Mouse (Mus musculus) liver, embryonic 12.5 days (tissue): ENCODE measurements around the gene Gaa. TPM values are rescaled to one million over a fixed set of nuclear protein-coding genes. Genes with fewer than 3 reads are reported as not detected.
"Not testable (repeated sequence)": the region's sequence is repeated elsewhere in the genome, so short reads cannot be mapped to it uniquely, and the experiment has no call there.

Source experiments
- ATAC-seq: fragments of 200-750 bp; cut with Nextera tagmentation; 2 replicates; pipeline ENCODE4 v1.8.0; 2017; ENCODE audit warnings: moderate number of reproducible peaks, mild to moderate bottlenecking, moderate library complexity
- H3K27ac ChIP-seq: fragments of 300-500 bp; sonication (generic); 2 replicates; pipeline ENCODE4 v1.5.1; 2016; ENCODE audit warnings: mild to moderate bottlenecking
- H3K27me3 ChIP-seq: fragments of 300-500 bp; sonication (generic); replicated peaks from 2 replicates; pipeline ENCODE4 v1.6.1; 2016; ENCODE audit warnings: mild to moderate bottlenecking, moderate library complexity
- H3K36me3 ChIP-seq: fragments of 300-500 bp; sonication (generic); 2 replicates; pipeline ENCODE4 v1.6.1; 2016; ENCODE audit warnings: mild to moderate bottlenecking, moderate library complexity
- H3K4me1 ChIP-seq: fragments of 300-500 bp; sonication (generic); 2 replicates; pipeline ENCODE4 v1.6.1; 2016
- H3K4me2 ChIP-seq: fragments of 300-500 bp; sonication (generic); 2 replicates; pipeline ENCODE4 v1.6.1; 2016; ENCODE audit warnings: mild to moderate bottlenecking, moderate library complexity
- H3K4me3 ChIP-seq: fragments of 300-500 bp; sonication (generic); 2 replicates; pipeline ENCODE4 v1.5.1; 2016; ENCODE audit warnings: mild to moderate bottlenecking, moderate library complexity
- H3K9ac ChIP-seq: fragments of 300-500 bp; sonication (generic); 2 replicates; pipeline ENCODE4 v1.6.1; 2016; ENCODE audit warnings: mild to moderate bottlenecking, moderate library complexity
- H3K9me3 ChIP-seq: fragments of 300-500 bp; sonication (generic); replicated peaks from 2 replicates; pipeline ENCODE4 v1.6.1; 2016; ENCODE audit warnings: mild to moderate bottlenecking, moderate library complexity
- WGBS: fragments of 180-500 bp; shearing (Covaris S2); methylation state at CpG from one replicate; pipeline ENCODE4 v1.1.7; 2016; ENCODE audit not compliant: insufficient replicate concordance; 5-methylcytosine and 5-hydroxymethylcytosine counted together
- polyA plus RNA-seq: library from polyadenylated mRNA; unstranded; fragments of >200 nt; fragmentation: Nextera tagmentation; extraction: Ambion mirVana; gene quantifications from 2 replicates; pipeline ENCODE4 v1.2.1, GENCODE M21; 2016

Gene Gaa
- polyA plus RNA-seq, 1 experiment from 2014 or later: 27.3 TPM

DNA sequence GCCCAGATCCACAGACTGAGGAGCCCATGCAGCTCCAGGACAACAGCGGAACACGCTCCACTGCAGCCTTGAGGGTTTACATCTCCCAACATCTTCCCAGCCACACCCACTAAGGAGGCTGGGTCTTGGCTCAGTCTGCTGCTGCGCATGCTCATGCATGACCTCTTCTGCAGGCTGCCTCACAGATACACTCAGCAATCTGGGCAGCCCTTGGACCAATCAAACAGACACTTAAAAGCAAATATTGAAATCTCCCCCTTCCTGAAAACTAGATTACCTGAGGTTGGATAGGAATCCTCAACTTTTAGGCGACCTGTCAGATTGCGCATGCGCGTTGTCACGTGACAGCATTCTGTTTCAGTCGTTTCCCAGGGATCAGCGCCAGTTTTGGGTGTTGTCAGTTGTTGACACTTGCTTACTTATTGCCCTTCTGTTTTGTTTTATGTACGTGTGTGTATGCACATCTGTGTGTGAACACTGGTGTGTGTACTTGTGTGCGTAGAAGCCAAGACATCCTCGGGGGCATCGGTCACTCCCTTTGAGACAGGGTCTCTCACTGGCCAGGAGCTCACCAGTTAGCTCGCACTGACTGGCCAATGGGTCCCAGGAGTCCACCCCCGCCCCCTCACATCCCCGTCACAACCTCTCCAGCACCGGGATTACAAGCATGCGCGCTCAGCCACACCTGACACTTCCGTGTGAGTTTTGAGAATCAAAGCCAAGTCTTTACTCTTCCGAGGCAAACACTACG, 8.9 kb upstream of the Gaa start:
- peak overlapping the region; percentile 36 for H3K4me3 ChIP-seq
- H3K27me3 ChIP-seq: 0 out of 2 replicates have a peak, but pooled peaks cover 7% of the 10 kb centered on the region
- H3K4me2 ChIP-seq: peak overlapping the region; percentile 60
- 0 out of 2 replicates have a peak overlapping the region, but pooled peaks have one; percentile 49 for H3K9ac ChIP-seq
- ATAC-seq: peak; percentile 67; the same call in 1 of the 2 replicates
- H3K27ac ChIP-seq: 0 out of 2 replicates have a peak overlapping the region, but pooled peaks have one; percentile 22
- no peaks in the 10 kb centered on the region for H3K9me3 ChIP-seq
- WGBS: 65% methylated on average over 23 of the region's 23 CpGs
- H3K4me1 ChIP-seq: peaks cover 12% of the 10 kb centered on the region; the same call in 1 of the 2 replicates
- H3K36me3 ChIP-seq: no peaks in the 10 kb centered on the region

DNA sequence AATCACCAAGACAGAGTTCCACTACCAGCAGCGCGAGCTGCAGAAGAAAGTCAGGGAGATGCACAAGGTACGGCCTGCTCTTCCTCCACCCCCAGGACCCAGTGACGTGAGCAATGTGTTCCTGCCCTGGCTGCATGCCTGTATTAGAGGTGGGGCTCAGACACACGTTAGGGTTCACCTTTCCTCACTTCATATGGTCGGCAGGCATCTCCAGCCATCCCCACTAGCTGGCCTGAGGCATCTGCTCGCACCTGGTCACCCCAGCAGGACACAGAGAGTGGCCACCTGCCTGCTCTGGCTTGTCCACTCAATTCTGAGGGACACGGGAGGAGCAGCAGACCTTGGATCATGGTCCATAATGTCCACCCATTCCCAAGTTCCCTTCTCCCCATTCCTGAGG, 7.7 kb upstream of the Gaa start:
- Histone ChIP-seq H3K9me3 (no peaks in the 10 kb centered on the region), H3K4me2 (no peak overlapping the region), H3K4me1 (peaks cover 12% of the 10 kb centered on the region; the same call in 1 of the 2 replicates), H3K27ac (no peak overlapping the region), H3K4me3 (no peak overlapping the region), H3K36me3 (no peaks in the 10 kb centered on the region), H3K27me3 (no peaks in the 10 kb centered on the region), H3K9ac (no peak overlapping the region)
- 75% methylated on average over 8 of the region's 8 CpGs for WGBS
- no peak for ATAC-seq

GRCm38 (mm10) chr11:119264413-119264812, 3.3 kb upstream of the Gaa start:
- Histone ChIP-seq H3K27ac (no peak overlapping the region), H3K27me3 (no peaks in the 10 kb centered on the region), H3K9ac (no peak overlapping the region), H3K4me3 (no peak overlapping the region), H3K4me2 (no peak overlapping the region), H3K4me1 (peaks cover 34% of the 10 kb centered on the region), H3K9me3 (no peaks in the 10 kb centered on the region), H3K36me3 (no peaks in the 10 kb centered on the region)
- ATAC-seq: no peak
- WGBS: 82% methylated on average over 13 of the region's 13 CpGs

GRCm38 (mm10) chr11:119265811-119266210, 1.9 kb upstream of the Gaa start:
- H3K27ac ChIP-seq: no peak overlapping the region
- H3K36me3 ChIP-seq: peaks cover 10% of the 10 kb centered on the region; the same call in 1 of the 2 replicates
- 55% methylated on average over 7 of the region's 7 CpGs for WGBS
- peaks cover 44% of the 10 kb centered on the region for H3K4me1 ChIP-seq
- no peak overlapping the region for H3K4me3 ChIP-seq
- no peak for ATAC-seq
- H3K9ac ChIP-seq: no peak overlapping the region
- no peaks in the 10 kb centered on the region for H3K27me3 ChIP-seq
- H3K9me3 ChIP-seq: no peaks in the 10 kb centered on the region
- no peak overlapping the region for H3K4me2 ChIP-seq

DNA sequence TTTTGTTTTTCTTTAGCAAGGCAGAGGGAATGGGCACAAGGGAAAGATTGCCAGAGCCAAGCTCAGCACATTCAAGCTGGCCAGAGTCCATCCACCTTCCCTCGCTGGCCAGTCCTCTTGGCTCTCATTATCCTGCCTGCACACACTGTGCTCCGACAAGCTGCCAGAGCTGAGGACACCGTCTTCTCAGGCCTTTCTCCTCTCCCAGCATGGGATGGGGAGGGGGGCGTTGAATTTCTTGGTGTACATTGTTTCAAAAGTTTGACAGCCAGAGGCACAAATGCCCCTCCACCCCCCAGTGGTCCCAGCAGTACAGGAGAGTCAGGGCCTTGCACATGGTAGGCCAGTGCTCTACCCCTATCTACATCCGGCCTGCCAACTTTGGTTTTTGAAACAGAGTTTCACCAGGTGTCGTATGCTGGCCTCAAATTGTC, 429 bp upstream of the Gaa start:
- Histone ChIP-seq H3K36me3 (peaks cover 21% of the 10 kb centered on the region), H3K4me2 (peak overlapping the region; percentile 96), H3K27ac (0 out of 2 replicates have a peak overlapping the region, but pooled peaks have one; percentile 36), H3K27me3 (no peaks in the 10 kb centered on the region), H3K9ac (peak overlapping the region; percentile 35; the same call in 1 of the 2 replicates), H3K9me3 (no peaks in the 10 kb centered on the region), H3K4me3 (no peak overlapping the region), H3K4me1 (peaks cover 44% of the 10 kb centered on the region)
- ATAC-seq: peak; percentile 28; the same call in 1 of the 2 replicates
- WGBS: 44% methylated on average over 6 of the region's 6 CpGs

DNA sequence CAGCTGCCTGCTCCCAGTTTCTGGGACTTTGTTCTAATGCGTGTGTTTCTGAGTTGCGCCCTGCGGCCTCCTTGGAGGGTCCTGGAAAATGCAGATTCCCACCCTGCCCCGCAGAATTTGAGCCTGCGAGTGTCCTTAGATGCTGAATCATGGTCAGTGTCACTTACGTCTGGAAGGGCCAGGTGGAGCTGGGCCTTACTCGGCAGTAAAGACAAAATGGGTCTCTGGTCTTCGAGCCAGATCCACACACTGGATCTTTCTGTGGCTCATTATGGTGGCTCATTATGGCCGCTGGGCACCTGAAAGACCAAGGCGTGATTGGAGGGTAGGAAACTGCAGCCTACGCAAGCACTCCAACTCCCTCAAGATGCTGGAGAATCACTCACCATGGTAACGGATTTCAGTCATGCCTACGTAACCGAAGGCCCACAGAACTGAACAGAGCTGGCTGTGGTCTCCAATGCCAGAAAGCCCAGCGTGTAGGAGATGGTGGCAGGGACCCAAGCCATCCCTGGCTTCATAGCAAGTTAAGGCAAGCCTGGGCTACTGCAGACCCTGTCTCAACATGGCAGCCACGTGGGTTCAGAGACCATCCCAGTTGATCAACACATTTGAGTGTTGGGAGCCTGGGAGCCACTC, 989 bp downstream of the Gaa start:
- Histone ChIP-seq H3K9me3 (no peaks in the 10 kb centered on the region), H3K27me3 (no peaks in the 10 kb centered on the region), H3K4me2 (peak overlapping the region; percentile 96), H3K9ac (peak overlapping the region; percentile 83), H3K4me3 (peak overlapping the region; percentile 74), H3K36me3 (peaks cover 32% of the 10 kb centered on the region), H3K4me1 (peaks cover 48% of the 10 kb centered on the region), H3K27ac (peak overlapping the region; percentile 66; the same call in 1 of the 2 replicates)
- ATAC-seq: no peak
- whole genome bisulfite sequencing: 74% methylated on average over 16 of the region's 16 CpGs

GRCm38 (mm10) chr11:119272492-119272891, 4.8 kb downstream of the Gaa start:
- H3K4me3 ChIP-seq, H3K4me2 ChIP-seq, ATAC-seq, H3K27ac ChIP-seq, H3K9me3 ChIP-seq, H3K27me3 ChIP-seq, H3K9ac ChIP-seq: not testable (repeated sequence)
- Histone ChIP-seq H3K36me3 (peaks cover 56% of the 10 kb centered on the region), H3K4me1 (peaks cover 30% of the 10 kb centered on the region)
- WGBS: 54% methylated on average over 3 of the region's 3 CpGs

- WGBS: 79% methylated on average over 8 of the region's 8 CpGs
- Histone ChIP-seq H3K4me3 (no peak overlapping the region), H3K9me3 (no peaks in the 10 kb centered on the region), H3K36me3 (peaks cover 56% of the 10 kb centered on the region), H3K27ac (peak overlapping the region; percentile 22; the same call in 1 of the 2 replicates), H3K27me3 (no peaks in the 10 kb centered on the region), H3K4me2 (no peak overlapping the region), H3K4me1 (peaks cover 24% of the 10 kb centered on the region), H3K9ac (no peak overlapping the region)
- ATAC-seq: peak; percentile 31; the same call in 1 of the 2 replicates
These were observed 5.7 kb downstream of the Gaa start for GRCm38 (mm10) chr11:119273186-119273930.

DNA sequence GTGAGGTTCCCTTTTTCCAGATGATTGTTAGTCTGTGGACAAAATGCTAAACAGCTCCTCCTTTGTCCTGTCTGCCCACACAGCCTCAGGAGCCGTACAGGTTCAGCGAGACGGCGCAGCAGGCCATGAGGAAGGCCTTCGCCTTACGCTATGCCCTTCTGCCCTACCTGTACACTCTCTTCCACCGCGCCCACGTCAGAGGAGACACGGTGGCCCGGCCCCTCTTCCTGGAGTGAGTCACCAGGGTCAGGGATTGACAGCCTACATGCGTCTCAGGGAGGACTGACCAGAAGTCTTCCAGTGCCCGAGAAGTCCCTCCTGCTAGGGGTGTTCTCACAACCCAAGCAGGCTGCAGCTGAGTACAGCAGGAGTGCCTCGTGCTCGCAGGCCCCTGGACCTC, 13.3 kb downstream of the Gaa start:
- peaks cover 38% of the 10 kb centered on the region for H3K36me3 ChIP-seq
- no peaks in the 10 kb centered on the region for H3K4me1 ChIP-seq
- H3K9me3 ChIP-seq: no peaks in the 10 kb centered on the region
- no peak overlapping the region for H3K9ac ChIP-seq
- no peak for ATAC-seq
- H3K27me3 ChIP-seq: no peaks in the 10 kb centered on the region
- no peak overlapping the region for H3K27ac ChIP-seq
- WGBS: 76% methylated on average over 15 of the region's 15 CpGs
- no peak overlapping the region for H3K4me2 ChIP-seq
- H3K4me3 ChIP-seq: no peak overlapping the region

DNA sequence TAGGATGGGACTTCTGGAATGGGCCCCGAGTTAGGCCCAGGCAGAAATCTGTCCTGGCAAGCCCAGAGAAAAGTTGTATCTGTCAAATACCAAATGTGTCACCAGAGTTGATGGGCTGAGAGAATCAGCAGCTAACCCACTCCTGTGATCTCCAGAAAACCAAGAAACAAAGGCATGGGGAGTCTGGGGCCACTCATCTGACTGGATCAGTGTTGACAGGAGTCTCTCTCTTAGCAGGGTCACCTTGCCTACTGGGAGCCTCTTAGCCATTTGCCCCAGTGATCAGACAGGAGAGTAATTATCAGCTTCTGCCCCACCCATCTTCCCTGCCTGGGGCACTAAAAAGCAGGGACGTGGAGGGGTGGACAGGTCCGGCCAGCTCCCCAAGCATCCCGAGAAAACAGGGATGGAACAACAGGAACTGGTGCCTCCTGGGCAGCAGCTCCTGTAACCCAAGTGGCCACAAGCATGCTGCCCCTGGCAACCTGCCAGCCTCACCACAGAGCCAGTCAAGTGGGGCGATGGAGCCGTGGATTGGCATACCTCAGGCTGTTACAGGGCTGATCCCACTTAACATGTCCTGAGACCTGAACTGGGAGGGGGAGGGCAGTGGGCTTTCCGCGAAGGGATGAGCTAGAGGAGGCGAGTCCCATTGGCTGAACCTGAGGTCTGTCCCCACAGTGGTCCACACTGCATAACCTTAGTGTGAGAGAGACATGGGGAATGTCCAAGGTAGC, 18.3 kb downstream of the Gaa start:
- 75% methylated on average over 9 of the region's 9 CpGs for WGBS
- H3K27me3 ChIP-seq: no peaks in the 10 kb centered on the region
- H3K9ac ChIP-seq: no peak overlapping the region
- H3K4me2 ChIP-seq: no peak overlapping the region
- no peak overlapping the region for H3K27ac ChIP-seq
- H3K36me3 ChIP-seq: peaks cover 71% of the 10 kb centered on the region
- ATAC-seq: no peak
- H3K9me3 ChIP-seq: no peaks in the 10 kb centered on the region
- H3K4me3 ChIP-seq: no peak overlapping the region
- H3K4me1 ChIP-seq: no peaks in the 10 kb centered on the region
